Mouse (Mus musculus): Measurements from ENCODE around the gene Abca3.

DNA sequence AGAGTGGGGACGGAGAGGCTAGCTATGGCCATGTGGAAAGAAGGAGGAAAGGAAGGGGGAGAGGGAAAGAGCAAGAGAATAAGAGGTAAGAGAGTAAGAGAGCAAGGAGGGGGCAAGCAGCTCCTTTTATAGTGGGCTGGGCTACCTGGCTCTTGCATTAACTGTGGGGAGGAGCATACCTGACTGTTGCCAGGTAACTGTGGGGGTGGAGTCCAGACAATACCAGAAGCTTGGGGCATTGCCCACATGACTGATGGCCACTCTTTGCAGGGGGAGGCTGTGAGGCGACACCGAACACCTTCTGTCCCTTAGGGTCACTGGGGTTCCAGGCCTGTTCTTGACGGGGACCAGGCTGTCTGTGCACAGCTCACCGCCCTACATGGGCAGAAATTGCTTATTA lies 37.0 kb downstream of the Abca3 start:
- TF ChIP-seq CTCF (IDR thresholded peaks at IDR 0.05; ENCODE audit: low read depth) = no peak
- no peak for TF ChIP-seq EP300 (IDR thresholded peaks at IDR 0.05; ENCODE audit: low read depth)

Data from liver, postnatal 0 days (tissue).